Mouse (Mus musculus) fibroblast of lung, adult 2 months (primary cell): Measurements from ENCODE around the gene Sphkap.

ENCODE experiments used
- DNase-seq: peaks from one replicate; pipeline ENCODE4 v3.0.0-alpha.2; 2011; ENCODE audit warnings: low read depth

Sphkap gene

GRCm38 (mm10) chr1:83285866-83286265 is 122.1 kb downstream of the Sphkap start:
- no peak for DNase-seq

- DNase-seq, result no peak
These were observed 131.0 kb downstream of the Sphkap start for GRCm38 (mm10) chr1:83277044-83277443.

- DNase-seq, result no peak
These were observed 131.4 kb downstream of the Sphkap start for GRCm38 (mm10) chr1:83276637-83277036.

- DNase-seq, result no peak
These were observed 156.3 kb downstream of the Sphkap start for GRCm38 (mm10) chr1:83251746-83252145.

GRCm38 (mm10) chr1:83248235-83248746 is 159.7 kb downstream of the Sphkap start:
- DNase-seq, result no peak

- no peak for DNase-seq
These were observed 180.1 kb downstream of the Sphkap start for GRCm38 (mm10) chr1:83227946-83228345.

- DNase-seq, result no peak
These were observed 183.5 kb downstream of the Sphkap start for GRCm38 (mm10) chr1:83224423-83224960.

- DNase-seq, result no peak
These were observed 184.9 kb downstream of the Sphkap start for GRCm38 (mm10) chr1:83223072-83223471.

- DNase-seq, result no peak
These were observed 189.7 kb downstream of the Sphkap start for GRCm38 (mm10) chr1:83218260-83218659.

- DNase-seq, result no peak
These were observed 198.0 kb downstream of the Sphkap start for GRCm38 (mm10) chr1:83209981-83210380.
